Mouse (Mus musculus): ENCODE data around the gene Polq.
A peak's percentile ranks its signal among the peaks of the same experiment; 100 is the strongest.

Polq gene

DNA sequence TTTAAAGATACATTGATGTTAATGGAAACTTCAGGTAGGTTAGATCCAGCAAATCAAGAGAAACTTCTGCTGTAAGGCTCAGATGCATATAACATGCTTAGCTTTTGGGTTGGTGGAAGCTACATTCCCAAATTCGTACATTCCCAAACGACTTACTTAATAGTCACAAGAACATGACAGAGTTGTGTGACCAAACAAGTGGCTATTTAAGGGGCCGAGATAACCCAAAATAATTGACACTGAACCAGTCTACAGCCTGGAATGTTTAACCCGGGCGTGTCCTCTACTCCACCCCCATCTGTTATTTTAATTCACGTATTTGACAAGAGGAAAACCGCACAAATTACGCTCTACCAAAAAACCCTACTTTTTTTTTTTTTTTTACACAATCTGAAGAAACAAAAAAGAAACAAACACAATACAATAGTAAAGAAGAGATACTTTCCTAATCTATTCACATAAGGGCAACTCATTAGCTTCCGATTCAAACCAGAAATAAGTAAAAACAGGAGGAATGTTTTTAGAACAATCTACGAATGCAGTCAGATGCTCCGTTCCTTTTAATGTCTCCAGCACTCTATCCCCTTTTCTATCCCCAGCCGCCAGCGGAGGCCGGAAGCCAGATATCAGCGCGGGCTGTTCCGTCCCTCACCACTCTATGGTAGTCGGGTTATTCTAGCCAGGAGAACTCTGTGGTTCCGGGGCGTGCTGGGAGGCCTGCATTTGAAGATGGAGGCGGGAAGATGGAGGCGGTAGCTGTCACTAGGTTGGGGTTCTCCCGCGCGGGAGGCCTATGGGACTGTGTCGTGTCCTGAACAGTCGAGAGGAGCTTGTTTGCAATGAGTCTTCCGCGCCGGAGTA is at the start of gene Polq:
Gene Polq (plus strand): TSS at position 726 of the 861 bp plus-strand sequence.
- DNase-seq, result peak; percentile 90

GRCm38 (mm10) chr16:36963415-36963814 is 48.2 kb upstream of the Polq start:
- no peak for DNase-seq

GRCm38 (mm10) chr16:36979127-36979526 is 32.5 kb upstream of the Polq start:
- no peak for DNase-seq

GRCm38 (mm10) chr16:36983796-36984195 is 27.8 kb upstream of the Polq start:
- DNase-seq, result no peak

DNA sequence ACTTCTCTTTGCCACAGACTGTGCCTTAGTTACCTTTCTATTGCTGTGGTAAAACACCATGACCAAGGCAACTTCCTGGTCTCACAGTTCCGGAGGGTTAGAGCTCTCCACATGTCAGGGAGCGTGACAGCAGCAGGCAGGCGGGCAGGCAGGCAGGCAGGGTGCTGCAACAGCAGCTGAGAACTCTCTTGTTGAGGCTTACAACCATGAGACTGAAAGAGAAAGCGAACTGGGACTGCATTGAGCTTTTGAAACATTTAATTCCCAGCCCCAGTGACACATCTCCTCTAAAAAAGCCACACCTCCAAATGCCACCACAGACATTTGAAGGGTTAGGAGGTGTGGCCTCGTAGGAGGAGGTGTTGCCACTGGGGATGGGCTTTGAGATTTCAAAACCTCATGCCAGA is 25.9 kb upstream of the Polq start:
- no peak for DNase-seq

DNA sequence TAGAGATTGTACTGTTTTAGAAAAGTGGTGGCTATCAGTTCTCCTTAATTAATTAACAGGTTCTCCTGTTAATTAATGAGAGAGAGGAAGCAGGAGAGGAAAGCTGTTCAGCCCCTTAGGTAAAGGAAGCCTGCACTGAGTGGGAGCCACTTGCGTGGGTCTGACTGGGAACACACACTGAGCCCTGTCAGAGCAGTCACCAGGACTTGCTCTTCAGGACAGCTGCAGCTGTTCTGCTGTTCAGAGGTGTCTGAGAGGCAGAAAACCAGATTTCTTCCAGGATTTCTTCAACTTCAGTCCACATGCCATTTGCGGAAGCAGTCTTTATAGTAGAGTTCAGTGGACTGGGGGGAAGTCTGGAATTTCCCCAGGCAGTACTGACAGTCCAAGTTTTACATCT is 24.2 kb upstream of the Polq start:
- DNase-seq, result no peak

DNA sequence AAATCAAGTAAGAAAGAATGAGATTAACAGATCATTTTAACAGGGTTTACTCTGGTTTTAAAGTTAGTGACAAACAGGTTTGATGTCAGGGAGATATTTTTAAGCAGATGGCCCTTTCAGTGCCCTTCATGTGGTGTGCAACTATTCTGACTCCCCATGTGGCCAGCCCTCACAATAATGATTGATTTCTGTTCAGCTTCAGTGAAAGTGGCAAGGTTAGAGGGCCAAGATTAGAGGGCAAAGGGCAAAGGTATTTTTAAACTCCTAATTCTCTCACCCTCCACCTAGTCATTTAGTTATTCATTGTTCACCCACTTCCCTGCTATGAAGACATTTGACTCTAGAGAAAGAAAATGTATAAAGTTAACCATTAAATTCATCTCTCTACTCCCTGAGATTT is 23.5 kb upstream of the Polq start:
- no peak for DNase-seq

DNA sequence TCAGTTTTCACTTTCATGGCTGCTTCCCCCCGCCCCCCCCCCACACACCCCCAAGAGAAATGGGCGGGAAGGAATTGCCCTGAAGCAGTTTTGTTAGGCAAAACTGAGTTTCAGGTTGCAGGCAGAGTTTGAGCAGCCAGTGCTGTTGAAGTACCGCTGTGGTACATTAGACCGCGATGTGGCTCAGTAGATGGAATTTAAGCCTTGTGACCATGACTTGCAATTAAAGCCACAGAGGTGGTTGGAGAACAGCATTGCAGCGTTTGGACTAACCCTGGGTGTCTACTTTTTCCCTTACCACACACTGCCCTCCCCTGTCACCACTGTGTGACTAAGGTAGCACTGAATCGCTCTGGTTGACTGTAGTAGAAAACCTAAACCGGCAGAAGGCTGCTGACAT is 22.1 kb upstream of the Polq start:
- DNase-seq, result no peak

- DNase-seq, result no peak
These were observed 21.5 kb upstream of the Polq start, which contains the start of gene Fbxo40 for GRCm38 (mm10) chr16:36989999-36990625. Gene Fbxo40 (minus strand): TSS chr16:36990467.

DNA sequence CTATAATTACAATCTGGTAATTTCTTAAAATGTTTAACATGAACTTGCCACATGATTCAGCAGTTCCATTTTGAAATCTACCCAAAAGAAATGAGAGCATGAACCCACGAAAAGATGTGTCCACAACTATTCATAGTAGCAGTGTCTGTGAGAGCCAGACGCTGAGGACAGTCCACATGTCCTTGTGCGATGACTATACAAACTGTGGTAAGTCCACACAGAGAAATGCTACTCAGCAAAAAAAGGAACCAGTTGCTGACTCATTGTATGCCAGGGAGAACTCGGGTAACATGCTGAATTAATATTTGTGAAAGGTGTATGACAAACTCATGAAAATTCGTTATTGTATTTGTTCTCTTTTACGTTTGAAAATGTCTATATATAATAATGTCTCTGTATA is 13.9 kb upstream of the Polq start:
- DNase-seq, result no peak

DNA sequence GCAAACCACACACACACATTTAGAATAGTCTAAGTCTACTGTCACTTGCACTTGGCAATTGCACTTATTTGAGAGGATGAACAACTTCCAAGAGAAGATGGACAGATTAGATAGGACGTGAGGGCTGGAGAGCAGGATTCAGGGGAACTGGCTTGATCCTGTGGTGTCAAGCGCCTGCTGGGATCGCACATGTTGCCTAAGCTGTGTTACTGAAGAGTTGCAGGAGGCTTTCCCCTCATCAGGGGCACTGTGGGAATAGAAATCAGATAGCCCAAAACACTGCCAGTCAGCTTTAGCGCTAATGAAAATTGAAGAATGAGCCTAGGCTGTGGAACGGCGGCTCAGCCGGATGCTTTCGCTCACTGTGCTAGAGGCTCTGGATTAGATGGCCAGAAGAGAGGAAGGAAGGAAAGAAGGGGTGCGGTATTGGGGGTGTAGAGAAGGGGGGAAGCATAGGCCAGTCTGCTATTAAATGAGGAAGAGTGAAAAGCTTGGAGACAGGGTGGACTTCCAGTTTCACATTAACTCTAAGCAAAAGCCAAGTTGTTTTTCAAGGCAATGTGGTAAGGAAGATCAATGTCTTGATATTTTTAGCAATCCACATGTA is 12.1 kb upstream of the Polq start:
- peak; percentile 60 for DNase-seq

GRCm38 (mm10) chr16:37009262-37009661 is 2.3 kb upstream of the Polq start:
- no peak for DNase-seq

DNA sequence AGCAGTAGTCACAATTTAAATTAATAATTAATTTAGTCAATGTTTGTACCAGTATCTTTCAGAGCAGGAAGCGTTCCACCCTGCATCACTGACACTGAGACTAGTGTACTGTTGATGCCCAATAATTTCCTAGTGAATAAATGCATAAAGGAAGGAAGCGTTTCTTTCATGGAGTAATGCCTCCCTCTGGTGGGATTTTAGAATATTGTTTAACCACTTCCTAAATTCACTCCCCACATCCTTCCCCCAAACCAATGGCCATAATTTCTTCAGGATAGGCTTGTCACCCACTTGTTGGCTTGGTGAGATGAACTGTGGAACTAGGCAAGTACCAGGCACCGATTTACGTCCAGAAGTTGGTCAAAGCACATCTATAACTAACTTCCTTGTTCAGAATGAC is 1.2 kb upstream of the Polq start:
- DNase-seq, result peak; percentile 29

DNA sequence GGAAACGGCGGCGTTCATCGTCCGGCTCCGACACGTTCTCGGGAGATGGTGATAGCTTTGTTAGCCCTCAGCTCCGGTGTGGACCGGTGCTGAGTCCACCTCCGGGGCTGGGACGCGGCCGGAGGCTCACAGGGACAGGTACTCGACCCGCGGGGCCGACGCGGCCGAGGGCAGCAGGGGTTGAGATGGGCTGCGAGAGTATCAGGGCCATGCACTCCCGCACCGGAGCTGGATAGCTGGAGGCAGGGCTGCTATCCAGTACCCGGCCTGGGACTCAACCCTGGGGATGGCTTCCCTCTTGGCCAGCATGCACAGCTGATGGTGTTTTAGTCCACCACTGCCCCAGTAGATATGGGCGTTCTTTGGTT is 320 bp downstream of the Polq start:
- DNase-seq, result no peak

GRCm38 (mm10) chr16:37012336-37012735 is 750 bp downstream of the Polq start:
- no peak for DNase-seq

- no peak for DNase-seq
These were observed 16.0 kb downstream of the Polq start for GRCm38 (mm10) chr16:37027581-37027980.

GRCm38 (mm10) chr16:37031996-37032395 is 20.4 kb downstream of the Polq start:
- DNase-seq, result no peak

- no peak for DNase-seq
These were observed 23.2 kb downstream of the Polq start for GRCm38 (mm10) chr16:37034751-37035150.

DNA sequence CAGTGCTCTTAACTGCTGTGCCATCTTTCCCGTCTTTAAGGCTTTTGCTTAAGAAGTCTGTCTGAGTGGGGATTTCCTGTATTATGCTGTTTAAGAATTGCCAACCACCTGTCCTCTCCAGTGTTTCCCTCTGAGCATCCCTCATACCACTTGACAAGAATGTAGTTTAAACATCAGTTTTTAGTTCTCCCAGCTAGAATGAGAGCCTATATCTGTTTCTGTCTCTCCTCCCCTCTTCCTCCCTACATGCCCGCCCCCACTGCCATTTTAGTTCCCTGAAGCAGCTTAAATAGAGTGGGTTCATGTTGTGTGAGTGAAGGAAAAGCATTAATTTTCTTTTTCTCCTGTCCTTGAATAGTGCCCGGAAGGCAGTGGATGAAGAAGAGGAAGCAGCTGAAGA is 48.0 kb downstream of the Polq start:
- no peak for DNase-seq

DNA sequence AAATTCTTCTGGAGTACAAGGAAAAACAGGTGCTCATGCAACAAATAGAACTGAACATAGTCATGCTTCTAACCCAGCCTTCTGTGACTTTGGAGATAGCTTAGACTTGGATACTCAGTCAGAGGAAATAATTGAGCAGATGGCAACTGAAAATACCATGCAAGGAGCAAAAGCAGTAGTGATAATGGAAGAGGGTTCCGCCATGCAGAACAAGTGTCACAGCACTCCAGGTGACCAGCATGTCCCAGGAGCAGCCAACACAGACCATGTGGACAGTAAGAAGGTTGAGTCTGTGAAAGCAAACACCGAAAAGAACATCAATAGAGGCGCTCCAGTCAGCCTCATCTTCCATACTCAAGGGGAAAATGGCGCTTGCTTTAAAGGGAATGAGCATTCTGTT is 49.7 kb downstream of the Polq start:
- DNase-seq, result no peak

- no peak for DNase-seq
These were observed 60.8 kb downstream of the Polq start for GRCm38 (mm10) chr16:37072354-37072753.

DNA sequence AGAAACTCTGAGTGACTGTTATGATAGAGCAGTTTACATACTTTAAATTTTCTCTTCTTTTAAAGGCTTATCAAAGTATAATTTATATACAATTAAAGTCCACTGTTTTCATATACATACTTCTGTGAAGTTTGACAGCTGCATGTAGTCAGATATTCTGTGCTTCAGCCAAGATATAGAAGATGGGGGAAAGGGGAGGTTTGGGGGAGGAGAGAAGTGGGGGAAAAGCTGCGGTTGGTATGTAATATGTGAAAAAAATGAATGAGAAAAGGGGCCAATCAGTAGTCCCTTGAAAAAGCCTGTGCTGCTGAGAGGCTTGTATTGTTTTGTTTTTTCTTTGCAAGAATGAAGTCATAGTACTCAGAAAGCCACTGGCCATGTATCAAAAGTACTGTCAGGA is 78.1 kb downstream of the Polq start:
- DNase-seq, result no peak

- no peak for DNase-seq
These were observed 82.7 kb downstream of the Polq start for GRCm38 (mm10) chr16:37094169-37094833.

- peak; percentile 31 for DNase-seq
These were observed 97.2 kb downstream of the Polq start for GRCm38 (mm10) chr16:37108763-37109162.
